Mouse (Mus musculus) liver, embryonic 16.5 days (tissue): ENCODE measurements around the gene Sema3a. TPM values are rescaled to one million over a fixed set of nuclear protein-coding genes. Genes with fewer than 3 reads are reported as not detected.
"Not testable (repeated sequence)": the region's sequence is repeated elsewhere in the genome, so short reads cannot be mapped to it uniquely, and the experiment has no call there.

Experiments
- ATAC-seq: fragments of 200-750 bp; cut with Nextera tagmentation; 2 replicates; pipeline ENCODE4 v1.8.0; 2017; ENCODE audit warnings: low read depth, mild to moderate bottlenecking, moderate number of reproducible peaks, moderate library complexity
- H3K27ac ChIP-seq: fragments of 300-500 bp; sonication (generic); 2 replicates; pipeline ENCODE4 v1.5.1; 2014; ENCODE audit warnings: mild to moderate bottlenecking, low read length
- H3K27me3 ChIP-seq: fragments of 300-500 bp; sonication (generic); 2 replicates; pipeline ENCODE4 v1.6.1; 2014; ENCODE audit warnings: low read depth, low read length, mixed read lengths; ENCODE audit not compliant: control insufficient read depth, insufficient read depth
- H3K36me3 ChIP-seq: fragments of 300-500 bp; sonication (generic); 2 replicates; pipeline ENCODE4 v1.6.1; 2014; ENCODE audit warnings: mild to moderate bottlenecking; ENCODE audit not compliant: control insufficient read depth, insufficient read depth
- H3K4me1 ChIP-seq: fragments of 300-500 bp; sonication (generic); 2 replicates; pipeline ENCODE4 v1.6.1; 2014; ENCODE audit warnings: low read depth, low read length, mixed read lengths; ENCODE audit not compliant: control insufficient read depth
- H3K4me2 ChIP-seq: fragments of 300-500 bp; sonication (generic); 2 replicates; pipeline ENCODE4 v1.6.1; 2014; ENCODE audit warnings: low read depth, low read length, mixed read lengths
- H3K4me3 ChIP-seq: fragments of 300-500 bp; sonication (generic); 2 replicates; pipeline ENCODE4 v1.5.1; 2014; ENCODE audit warnings: low read depth, mild to moderate bottlenecking, low read length
- H3K9ac ChIP-seq: fragments of 300-500 bp; sonication (generic); 2 replicates; pipeline ENCODE4 v1.6.1; 2014; ENCODE audit warnings: low read depth, low read length
- H3K9me3 ChIP-seq: fragments of 300-500 bp; sonication (generic); replicated peaks from 2 replicates; pipeline ENCODE4 v1.6.1; 2016; ENCODE audit warnings: low read length; ENCODE audit not compliant: control insufficient read depth
- WGBS: fragments of 180-500 bp; shearing (Covaris S2); extraction: QIAGEN DNeasy Blood & Tissue Kit; methylation state at CpG from one replicate; pipeline ENCODE4 v1.1.7; 2014; ENCODE audit not compliant: insufficient replicate concordance; 5-methylcytosine and 5-hydroxymethylcytosine counted together
- polyA plus RNA-seq: library from polyadenylated mRNA; unstranded; fragments of >200 nt; fragmentation: Nextera tagmentation; extraction: Ambion mirVana; gene quantifications from 2 replicates; pipeline ENCODE4 v1.2.1, GENCODE M21; 2015

Sema3a gene
- polyA plus RNA-seq, 1 experiment from 2014 or later, result 1.1 TPM

GRCm38 (mm10) chr5:13585559-13586207 is 460.5 kb downstream of the Sema3a start:
- Histone ChIP-seq H3K27ac (no peak overlapping the region), H3K4me2 (no peak overlapping the region), H3K4me1 (no peaks in the 10 kb centered on the region), H3K36me3 (no peaks in the 10 kb centered on the region), H3K9me3 (no peaks in the 10 kb centered on the region), H3K9ac (no peak overlapping the region), H3K27me3 (no peaks in the 10 kb centered on the region), H3K4me3 (no peak overlapping the region)
- no peak for ATAC-seq

GRCm38 (mm10) chr5:13594422-13594821 is 469.2 kb downstream of the Sema3a start:
- no peaks in the 10 kb centered on the region for H3K36me3 ChIP-seq
- no peaks in the 10 kb centered on the region for H3K9me3 ChIP-seq
- no peak overlapping the region for H3K9ac ChIP-seq
- no peaks in the 10 kb centered on the region for H3K4me1 ChIP-seq
- no peaks in the 10 kb centered on the region for H3K27me3 ChIP-seq
- WGBS, result 63% methylated on average over 2 of the region's 2 CpGs
- no peak overlapping the region for H3K4me2 ChIP-seq
- ATAC-seq, result no peak
- no peak overlapping the region for H3K4me3 ChIP-seq
- H3K27ac ChIP-seq, result no peak overlapping the region

- ATAC-seq, result no peak
- no peaks in the 10 kb centered on the region for H3K4me1 ChIP-seq
- 66% methylated on average over 1 of the region's 1 CpGs for WGBS
These were observed 486.4 kb downstream of the Sema3a start for GRCm38 (mm10) chr5:13611631-13612030.

GRCm38 (mm10) chr5:13612088-13612487 is 486.9 kb downstream of the Sema3a start:
- H3K4me3 ChIP-seq, result no peak overlapping the region
- H3K9me3 ChIP-seq, result no peaks in the 10 kb centered on the region
- no peak overlapping the region for H3K4me2 ChIP-seq
- 59% methylated on average over 2 of the region's 2 CpGs for WGBS
- ATAC-seq, result no peak
- H3K36me3 ChIP-seq, result no peaks in the 10 kb centered on the region
- H3K27me3 ChIP-seq, result no peaks in the 10 kb centered on the region
- no peak overlapping the region for H3K27ac ChIP-seq
- no peak overlapping the region for H3K9ac ChIP-seq
- no peaks in the 10 kb centered on the region for H3K4me1 ChIP-seq

More at GRCm38 (mm10) chr5:13611631-13612030, 486.4 kb downstream of the Sema3a start:
- no peak overlapping the region for H3K4me2 ChIP-seq
- no peak overlapping the region for H3K9ac ChIP-seq
- no peaks in the 10 kb centered on the region for H3K9me3 ChIP-seq
- H3K36me3 ChIP-seq, result no peaks in the 10 kb centered on the region
- H3K4me3 ChIP-seq, result no peak overlapping the region
- no peaks in the 10 kb centered on the region for H3K27me3 ChIP-seq
- H3K27ac ChIP-seq, result no peak overlapping the region

- H3K27me3 ChIP-seq, H3K4me1 ChIP-seq, H3K4me2 ChIP-seq, H3K36me3 ChIP-seq, H3K27ac ChIP-seq, H3K4me3 ChIP-seq, H3K9me3 ChIP-seq, ATAC-seq, H3K9ac ChIP-seq: not testable (repeated sequence)
- whole genome bisulfite sequencing, result 65% methylated on average over 7 of the region's 7 CpGs
These were observed 489.4 kb downstream of the Sema3a start for GRCm38 (mm10) chr5:13614575-13614974.

GRCm38 (mm10) chr5:13615907-13616306 is 490.7 kb downstream of the Sema3a start:
- no peak overlapping the region for H3K27ac ChIP-seq
- no peak for ATAC-seq
- H3K4me1 ChIP-seq, result no peaks in the 10 kb centered on the region
- H3K9ac ChIP-seq, result no peak overlapping the region
- no peaks in the 10 kb centered on the region for H3K36me3 ChIP-seq
- WGBS, result 70% methylated on average over 2 of the region's 2 CpGs
- no peaks in the 10 kb centered on the region for H3K27me3 ChIP-seq
- H3K4me2 ChIP-seq, result no peak overlapping the region
- H3K9me3 ChIP-seq, result no peaks in the 10 kb centered on the region
- no peak overlapping the region for H3K4me3 ChIP-seq

- H3K36me3 ChIP-seq, result no peaks in the 10 kb centered on the region
- H3K4me3 ChIP-seq, result no peak overlapping the region
- no peak for ATAC-seq
- no peaks in the 10 kb centered on the region for H3K4me1 ChIP-seq
- H3K9ac ChIP-seq, result no peak overlapping the region
- no peak overlapping the region for H3K4me2 ChIP-seq
- no peak overlapping the region for H3K27ac ChIP-seq
- no peaks in the 10 kb centered on the region for H3K9me3 ChIP-seq
- 66% methylated on average over 7 of the region's 7 CpGs for WGBS
- H3K27me3 ChIP-seq, result no peaks in the 10 kb centered on the region
These were observed 497.4 kb downstream of the Sema3a start for GRCm38 (mm10) chr5:13622578-13622977.

GRCm38 (mm10) chr5:13624754-13625153 is 499.5 kb downstream of the Sema3a start:
- Histone ChIP-seq H3K4me3 (no peak overlapping the region), H3K36me3 (no peaks in the 10 kb centered on the region), H3K27ac (no peak overlapping the region), H3K9ac (no peak overlapping the region), H3K27me3 (no peaks in the 10 kb centered on the region), H3K4me1 (no peaks in the 10 kb centered on the region), H3K9me3 (no peaks in the 10 kb centered on the region), H3K4me2 (no peak overlapping the region)
- no peak for ATAC-seq
- 51% methylated on average over 5 of the region's 5 CpGs for WGBS

GRCm38 (mm10) chr5:13626093-13626492 is 500.9 kb downstream of the Sema3a start:
- no peaks in the 10 kb centered on the region for H3K27me3 ChIP-seq
- ATAC-seq, result no peak
- H3K36me3 ChIP-seq, result no peaks in the 10 kb centered on the region
- H3K4me3 ChIP-seq, result no peak overlapping the region
- H3K4me2 ChIP-seq, result no peak overlapping the region
- no peaks in the 10 kb centered on the region for H3K9me3 ChIP-seq
- 61% methylated on average over 5 of the region's 5 CpGs for WGBS
- H3K4me1 ChIP-seq, result no peaks in the 10 kb centered on the region
- no peak overlapping the region for H3K9ac ChIP-seq
- no peak overlapping the region for H3K27ac ChIP-seq
